Mouse (Mus musculus) myocyte (in vitro differentiated cells): ENCODE results near the gene B3galt4. TPM values are rescaled to one million over a fixed set of nuclear protein-coding genes. Genes with fewer than 3 reads are reported as not detected.

Experiments used
- H3K27me3 ChIP-seq: one replicate; pipeline ENCODE4 v1.6.1; 2011; ENCODE audit not compliant: control insufficient read depth, insufficient read depth, insufficient read length
- H3K36me3 ChIP-seq: one replicate; pipeline ENCODE4 v1.6.1; 2011; ENCODE audit not compliant: control insufficient read depth, insufficient read depth
- H3K4me2 ChIP-seq: one replicate; pipeline ENCODE4 v1.6.1; 2011; ENCODE audit warnings: low read depth, control low read depth
- H3K4me3 ChIP-seq: one replicate; pipeline ENCODE4 v1.5.1; 2011; ENCODE audit warnings: mild to moderate bottlenecking, control low read depth, moderate library complexity
- H3K79me2 ChIP-seq: one replicate; pipeline ENCODE4 v1.6.1; 2011; ENCODE audit not compliant: control insufficient read depth, insufficient read depth
- H3ac ChIP-seq: one replicate; pipeline ENCODE4 v1.6.1; 2011; ENCODE audit not compliant: control insufficient read depth, insufficient read length
- E2F4 ChIP-seq: IDR thresholded peaks from one replicate; pipeline ENCODE4 v1.6.1; 2011; ENCODE audit warnings: mild to moderate bottlenecking, control low read depth, moderate library complexity; ENCODE audit not compliant: insufficient read depth
- MAX ChIP-seq: IDR thresholded peaks from one replicate; pipeline ENCODE4 v1.6.1; 2011; ENCODE audit warnings: low read depth, mild to moderate bottlenecking, control low read depth
- MYOD1 ChIP-seq, 3 experiments: IDR thresholded peaks; one replicate each; pipeline ENCODE4 v1.6.1; 2011; ENCODE audit warnings: control low read depth in 2 of 3, low read depth in 2 of 3, mild to moderate bottlenecking in 2 of 3, moderate library complexity in 1 of 3; ENCODE audit not compliant: insufficient read length in 2 of 3, control insufficient read depth in 1 of 3
- MYOG ChIP-seq, 3 experiments: IDR thresholded peaks; one replicate each; pipeline ENCODE4 v1.6.1; 2011; ENCODE audit warnings: control low read depth in 2 of 3, low read depth in 2 of 3, mild to moderate bottlenecking in 2 of 3; ENCODE audit not compliant: insufficient read length in 2 of 3, control insufficient read depth in 1 of 3, insufficient read depth in 1 of 3
- POLR2A ChIP-seq: IDR thresholded peaks from one replicate; pipeline ENCODE4 v1.6.1; 2011; ENCODE audit warnings: low read depth, mild to moderate bottlenecking, control low read depth, moderate library complexity; ENCODE audit not compliant: insufficient read length
- POLR2AphosphoS2 ChIP-seq: IDR thresholded peaks from one replicate; pipeline ENCODE4 v1.6.1; 2011; ENCODE audit warnings: low read depth, control low read depth; ENCODE audit not compliant: insufficient read length
- REST ChIP-seq: IDR thresholded peaks from one replicate; pipeline ENCODE4 v1.6.1; 2011; ENCODE audit warnings: mild to moderate bottlenecking, control low read depth, moderate library complexity; ENCODE audit not compliant: insufficient read depth, insufficient read length
- SRF ChIP-seq: IDR thresholded peaks from one replicate; pipeline ENCODE4 v1.6.1; 2011; ENCODE audit warnings: low read depth; ENCODE audit not compliant: control insufficient read depth, insufficient read length
- TCF12 ChIP-seq: IDR thresholded peaks from one replicate; pipeline ENCODE4 v1.6.1; 2011; ENCODE audit warnings: mild to moderate bottlenecking, control low read depth; ENCODE audit not compliant: poor library complexity, insufficient read depth, severe bottlenecking
- TCF3 ChIP-seq: IDR thresholded peaks from one replicate; pipeline ENCODE4 v1.6.1; 2011; ENCODE audit warnings: low read depth, control low read depth; ENCODE audit not compliant: insufficient read length
- USF1 ChIP-seq: IDR thresholded peaks from one replicate; pipeline ENCODE4 v1.6.1; 2011; ENCODE audit warnings: low read depth, mild to moderate bottlenecking, control low read depth, moderate library complexity
- polyA plus RNA-seq: library from polyadenylated mRNA; unstranded; fragments of >200 nt; fragmentation: generic; extraction: Trizol; gene quantifications from one replicate; pipeline ENCODE4 v1.2.1, GENCODE M21; 2012; ENCODE audit warnings: missing spikeins

Gene B3galt4
- polyA plus RNA-seq, 1 experiment = 1.2 TPM

DNA sequence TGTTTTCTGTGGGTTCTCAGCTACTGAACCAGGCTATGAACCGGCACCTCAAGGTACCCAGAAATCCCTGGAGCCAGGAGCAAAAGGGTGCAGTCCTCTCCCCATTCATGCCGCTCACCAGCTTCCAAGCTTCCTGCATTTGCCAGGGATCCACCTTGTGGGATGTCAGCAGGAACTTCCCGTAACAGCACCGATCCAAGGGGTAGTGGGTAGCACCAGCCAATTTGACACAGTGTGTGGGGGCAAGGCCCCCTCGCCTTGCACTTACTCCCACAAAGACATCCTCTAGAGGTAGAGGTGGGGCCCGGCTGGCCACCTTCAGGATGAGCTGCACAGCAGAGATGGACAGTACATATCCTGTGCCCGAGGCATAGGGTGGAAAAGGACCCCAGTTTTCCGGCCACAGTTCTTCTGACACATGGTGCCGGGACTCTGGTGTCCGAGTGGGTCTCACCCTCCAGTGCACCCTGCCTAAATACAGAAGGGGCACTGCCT is 1.1 kb downstream of the B3galt4 start:
- no peak overlapping the region for H3K4me2 ChIP-seq
- no peak overlapping the region for H3ac ChIP-seq
- peak; percentile 36 for TF ChIP-seq POLR2AphosphoS2
- TF ChIP-seq E2F4 = no peak
- H3K79me2 ChIP-seq = peaks cover 21% of the 10 kb centered on the region
- peaks cover 15% of the 10 kb centered on the region for H3K36me3 ChIP-seq
- H3K4me3 ChIP-seq = no peak overlapping the region
- no peaks in the 10 kb centered on the region for H3K27me3 ChIP-seq

DNA sequence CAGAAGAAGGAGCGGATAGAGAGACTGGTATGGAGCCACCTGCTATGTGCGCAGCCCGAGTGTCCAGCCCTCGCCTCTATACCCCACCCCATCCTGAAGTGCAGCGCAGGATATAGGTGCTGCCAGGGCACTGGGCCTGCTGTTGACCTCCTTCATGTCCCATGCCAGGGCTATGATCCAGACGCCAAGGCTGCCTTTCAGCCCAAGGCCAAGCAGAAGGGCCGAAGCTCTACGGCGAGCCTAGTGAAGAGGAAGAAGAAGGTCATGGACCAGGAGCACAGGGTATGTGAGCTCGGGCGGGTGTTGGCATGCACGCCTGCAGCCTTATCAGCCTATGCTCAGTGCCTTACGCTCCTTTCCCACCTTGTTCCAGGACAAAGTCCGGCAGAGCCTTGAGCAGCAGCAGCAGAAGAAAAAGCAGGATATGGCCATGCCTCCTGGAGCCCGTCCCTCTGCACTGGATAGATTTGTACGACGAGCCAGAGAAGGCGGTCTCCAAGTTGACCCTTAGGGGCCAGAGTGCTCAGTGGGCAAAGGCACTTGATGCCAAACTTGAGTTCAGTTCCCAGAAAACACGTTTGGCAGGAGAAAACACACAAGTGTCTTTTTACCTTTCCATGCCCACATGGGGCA is 2.3 kb downstream of the B3galt4 start:
- Histone ChIP-seq H3K4me2 (no peak overlapping the region), H3K36me3 (peaks cover 8% of the 10 kb centered on the region), H3K27me3 (no peaks in the 10 kb centered on the region), H3ac (no peak overlapping the region), H3K4me3 (no peak overlapping the region), H3K79me2 (peaks cover 9% of the 10 kb centered on the region)
- TF ChIP-seq TCF12 = no peak
- no peak for TF ChIP-seq USF1
- TF ChIP-seq SRF = no peak
- no peak for TF ChIP-seq E2F4

DNA sequence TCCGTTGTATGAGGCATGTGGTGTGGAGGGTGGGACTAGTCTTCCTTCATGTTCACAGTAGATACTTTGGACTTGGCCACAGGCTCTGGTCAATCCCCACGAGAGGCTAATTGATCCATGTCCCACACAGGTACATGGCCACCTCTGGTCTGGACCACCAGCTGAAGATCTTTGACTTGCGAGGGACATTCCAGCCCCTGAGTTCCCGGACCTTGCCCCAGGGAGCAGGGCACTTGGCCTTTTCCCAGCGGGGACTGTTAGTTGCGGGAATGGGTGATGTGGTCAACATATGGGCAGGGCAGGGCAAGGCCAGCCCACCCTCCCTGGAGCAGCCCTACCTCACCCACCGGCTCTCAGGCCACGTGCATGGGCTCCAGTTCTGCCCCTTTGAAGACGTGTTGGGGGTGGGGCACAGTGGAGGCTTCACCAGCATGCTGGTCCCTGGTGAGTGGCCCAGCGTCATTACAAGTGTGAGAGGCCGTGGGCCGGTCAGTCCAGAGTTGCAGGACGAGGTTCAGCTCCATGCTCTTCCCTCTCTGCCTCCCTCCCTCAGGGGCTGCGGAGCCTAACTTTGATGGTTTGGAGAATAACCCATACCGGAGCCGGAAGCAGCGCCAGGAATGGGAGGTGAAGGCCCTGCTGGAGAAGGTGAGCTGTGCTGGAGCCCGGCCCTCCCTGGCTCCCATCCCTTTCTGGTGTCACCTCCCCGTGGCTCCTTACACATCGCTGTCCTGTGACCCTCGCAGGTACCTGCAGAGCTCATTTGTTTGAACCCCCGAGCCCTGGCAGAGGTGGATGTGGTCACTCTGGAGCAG is 3.0 kb downstream of the B3galt4 start:
- TF ChIP-seq POLR2A = no peak
- TF ChIP-seq POLR2AphosphoS2 = peak; percentile 14
- H3K27me3 ChIP-seq = no peaks in the 10 kb centered on the region
- H3ac ChIP-seq = no peak overlapping the region
- H3K36me3 ChIP-seq = peaks cover 5% of the 10 kb centered on the region
- no peak overlapping the region for H3K4me2 ChIP-seq
- H3K4me3 ChIP-seq = no peak overlapping the region
- H3K79me2 ChIP-seq = peaks cover 2% of the 10 kb centered on the region

- TF ChIP-seq TCF3 (no peak), MYOG (IDR thresholded peaks at IDR 0.05; ENCODE audit: control insufficient read depth in 1 of 3, insufficient read depth in 1 of 3, insufficient read length in 2 of 3, low read depth in 2 of 3) (no peak), POLR2A (no peak), TCF12 (no peak), MAX (no peak), SRF (no peak), REST (no peak), POLR2AphosphoS2 (no peak), USF1 (no peak)
- H3K27me3 ChIP-seq = no peaks in the 10 kb centered on the region
- no peaks in the 10 kb centered on the region for H3K79me2 ChIP-seq
- no peak overlapping the region for H3K4me3 ChIP-seq
- no peak overlapping the region for H3K4me2 ChIP-seq
- no peak overlapping the region for H3ac ChIP-seq
- no peaks in the 10 kb centered on the region for H3K36me3 ChIP-seq
Measured at GRCm38 (mm10) chr17:33947430-33948089, 3.7 kb downstream of the B3galt4 start.

DNA sequence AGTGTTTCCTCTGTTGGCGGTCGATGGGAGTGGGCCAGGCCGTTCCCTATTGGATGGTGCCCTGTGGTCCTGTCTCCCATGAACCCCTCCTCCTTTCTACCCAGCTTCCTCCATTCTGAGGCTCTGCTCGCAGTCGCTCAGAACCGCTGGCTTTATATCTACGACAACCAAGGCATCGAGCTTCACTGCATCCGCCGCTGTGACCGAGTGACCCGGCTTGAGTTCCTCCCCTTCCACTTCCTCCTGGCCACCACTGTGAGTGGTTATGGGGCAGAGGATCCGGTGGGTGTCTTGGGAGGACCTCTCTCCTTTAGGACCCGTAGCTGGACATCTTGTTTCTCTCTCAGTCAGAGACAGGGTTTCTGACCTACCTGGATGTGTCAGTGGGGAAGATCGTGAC is 7.8 kb downstream of the B3galt4 start:
- H3K36me3 ChIP-seq = no peaks in the 10 kb centered on the region
- no peak overlapping the region for H3K4me2 ChIP-seq
- peaks cover 23% of the 10 kb centered on the region for H3K79me2 ChIP-seq
- no peaks in the 10 kb centered on the region for H3K27me3 ChIP-seq
- H3ac ChIP-seq = no peak overlapping the region
- H3K4me3 ChIP-seq = no peak overlapping the region
- no peak for TF ChIP-seq REST
- no peak for TF ChIP-seq TCF3
- TF ChIP-seq POLR2A = no peak
- TF ChIP-seq SRF = no peak
- TF ChIP-seq E2F4 = no peak
- no peak for TF ChIP-seq TCF12
- TF ChIP-seq MYOD1 (IDR thresholded peaks at IDR 0.05; ENCODE audit: control insufficient read depth in 1 of 3, insufficient read length in 2 of 3, low read depth in 2 of 3) = no peak
- no peak for TF ChIP-seq POLR2AphosphoS2
